Mouse (Mus musculus) hematopoietic stem cell, adult 5-6 weeks (primary cell): ENCODE results near the gene Capn8. TPM values are rescaled to one million over a fixed set of nuclear protein-coding genes. Genes with fewer than 3 reads are reported as not detected.
A peak's percentile ranks its signal among the peaks of the same experiment; 100 is the strongest.
"Not testable (repeated sequence)": the region's sequence is repeated elsewhere in the genome, so short reads cannot be mapped to it uniquely, and the experiment has no call there.

Experiments used
- ATAC-seq, 2 experiments: fragments of 125-278 bp in 1 of 2; replicated peaks in 1 of 2; 2 replicates each; pipeline ENCODE4 v1.8.0; 2016 to 2017; ENCODE audit warnings: inconsistent platforms in 2 of 2, mild to moderate bottlenecking in 2 of 2, moderate number of reproducible peaks in 2 of 2, low read depth in 1 of 2, moderate TSS enrichment in 1 of 2; ENCODE audit not compliant: low FRiP score in 2 of 2, poor library complexity in 2 of 2, severe bottlenecking in 2 of 2, insufficient read depth in 1 of 2, low TSS enrichment in 1 of 2
- total RNA-seq: library from RNA; stranded (forward); fragments of 172-1452, 232-1000 nt; gene quantifications from 2 replicates; pipeline ENCODE4 v1.2.3, GENCODE M21; 2017

Capn8 gene
- total RNA-seq, 1 experiment from 2014 or later, result not detected

- ATAC-seq, result no peak
Observed at GRCm38 (mm10) chr1:182642779-182643178, 78.0 kb downstream of the Capn8 start.

- ATAC-seq, result not testable (repeated sequence)
Observed at GRCm38 (mm10) chr1:182644418-182644817, 79.6 kb downstream of the Capn8 start.

GRCm38 (mm10) chr1:182645211-182645668, 80.4 kb downstream of the Capn8 start:
- no peak for ATAC-seq

- no peak for ATAC-seq
Observed at GRCm38 (mm10) chr1:182646796-182647195, 82.0 kb downstream of the Capn8 start.

- ATAC-seq, result peak; percentile 81 to 84
Observed at GRCm38 (mm10) chr1:182657760-182658159, 93.0 kb downstream of the Capn8 start.

GRCm38 (mm10) chr1:182660365-182660764, 95.6 kb downstream of the Capn8 start:
- no peak for ATAC-seq

- ATAC-seq, result no peak
Observed at GRCm38 (mm10) chr1:182663671-182664070, 98.9 kb downstream of the Capn8 start.

- no peak for ATAC-seq
Observed at GRCm38 (mm10) chr1:182664841-182665240, 100.0 kb downstream of the Capn8 start.

GRCm38 (mm10) chr1:182667281-182667680, 102.5 kb downstream of the Capn8 start:
- no peak for ATAC-seq

- ATAC-seq, result no peak
Observed at GRCm38 (mm10) chr1:182669741-182670140, 104.9 kb downstream of the Capn8 start.

- ATAC-seq, result no peak; a peak in 1 of 4 replicates
Observed at GRCm38 (mm10) chr1:182670563-182671342, 105.9 kb downstream of the Capn8 start.

- no peak for ATAC-seq
Observed at GRCm38 (mm10) chr1:182671343-182671624, 106.5 kb downstream of the Capn8 start.

- ATAC-seq, result no peak
Observed at GRCm38 (mm10) chr1:182675346-182675745, 110.5 kb downstream of the Capn8 start.

- no peak for ATAC-seq
Observed at GRCm38 (mm10) chr1:182678151-182678550, 113.3 kb downstream of the Capn8 start.

GRCm38 (mm10) chr1:182679169-182679568, 114.4 kb downstream of the Capn8 start:
- no peak for ATAC-seq

GRCm38 (mm10) chr1:182679582-182679981, 114.8 kb downstream of the Capn8 start:
- ATAC-seq, result no peak
